Mouse (Mus musculus) neutrophil, adult 59 days (primary cell): ENCODE data around the gene Tle6. TPM values are rescaled to one million over a fixed set of nuclear protein-coding genes. Genes with fewer than 3 reads are reported as not detected.

Experiments
- total RNA-seq, 2 experiments: library from RNA; stranded (reverse); gene quantifications; 1 replicate in 1 of 2; 2 replicates in 1 of 2; pipeline ENCODE4 v1.2.4; 2023

Tle6 gene
- 1 to 10 TPM; 3.0 to 4.4 TPM for total RNA-seq

DNA sequence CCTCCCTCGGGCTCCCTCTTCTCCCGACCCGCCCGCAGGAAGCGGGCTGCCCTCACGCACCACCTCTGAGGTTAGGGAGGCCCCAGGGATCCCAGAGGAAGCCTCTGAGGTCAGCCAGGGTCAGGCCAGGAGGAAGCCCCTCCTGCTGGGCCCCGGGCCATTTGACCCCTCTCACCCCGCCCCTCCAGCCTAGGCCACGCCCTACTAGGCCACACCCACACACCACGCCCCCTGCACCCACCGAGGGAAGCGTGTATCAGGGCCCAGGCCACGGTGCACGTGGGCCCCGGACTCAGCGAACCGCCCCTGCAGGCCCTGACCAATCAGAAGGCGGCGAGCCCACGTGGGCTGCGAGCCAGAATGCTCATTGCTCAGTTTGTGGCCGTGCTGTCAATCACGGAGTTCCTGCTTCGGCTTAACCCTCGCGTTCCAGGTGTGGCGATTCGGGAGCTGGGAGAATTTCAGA lies at the start of gene Tle6:
TSS of gene Tle6 (minus strand) at position 336 of the 466 bp plus-strand sequence.

DNA sequence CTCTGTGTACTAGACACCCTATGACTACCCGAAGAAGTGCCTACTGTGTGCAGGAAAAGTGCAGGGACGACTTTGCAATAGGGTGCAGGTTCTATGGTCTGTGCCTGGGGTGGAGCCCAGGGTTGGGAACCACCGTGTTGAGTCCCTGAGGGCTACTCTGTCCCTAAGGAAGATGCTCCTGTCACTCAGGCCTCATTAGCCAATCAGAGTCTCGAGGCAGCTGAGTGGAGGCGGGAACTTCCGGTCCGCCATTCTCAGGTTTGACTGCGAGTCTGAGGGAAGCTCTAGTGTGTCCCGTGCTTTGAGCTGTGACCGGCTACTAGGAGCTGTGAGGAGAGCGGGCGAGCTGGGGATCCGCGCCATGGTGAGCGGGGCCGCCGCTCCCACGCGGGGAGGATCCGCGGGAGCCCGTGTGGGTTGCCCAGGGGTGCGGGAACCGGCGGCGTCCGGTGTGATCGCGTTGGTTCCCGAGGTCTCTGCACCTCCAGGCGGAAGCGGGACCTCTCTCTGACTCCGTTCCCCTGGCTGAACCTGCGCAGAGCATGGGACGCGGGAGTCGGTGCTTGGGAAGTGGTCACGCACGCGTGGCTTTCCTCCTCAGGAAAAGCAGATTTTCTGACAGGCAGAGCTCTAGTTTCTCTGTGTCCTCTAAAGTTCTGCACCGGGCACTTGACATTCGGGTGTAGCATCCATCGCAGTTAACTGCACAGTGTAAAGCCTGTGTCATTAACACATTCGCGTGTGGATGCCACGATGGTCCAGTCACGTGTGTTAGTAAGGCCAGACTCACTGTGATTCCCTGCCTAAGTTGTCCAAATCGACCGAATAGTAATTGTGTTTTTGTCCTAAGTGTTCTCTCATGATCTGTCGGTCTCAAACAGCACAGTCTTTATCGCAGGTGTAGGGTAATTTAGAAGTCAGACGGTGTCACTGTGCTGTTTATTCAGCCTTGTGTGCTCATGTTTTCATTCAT lies 48.2 kb upstream of the Tle6 start, which contains the start of gene Gm10778:
TSS of gene Gm10778 (plus strand) at position 257 of the 973 bp plus-strand sequence.

DNA sequence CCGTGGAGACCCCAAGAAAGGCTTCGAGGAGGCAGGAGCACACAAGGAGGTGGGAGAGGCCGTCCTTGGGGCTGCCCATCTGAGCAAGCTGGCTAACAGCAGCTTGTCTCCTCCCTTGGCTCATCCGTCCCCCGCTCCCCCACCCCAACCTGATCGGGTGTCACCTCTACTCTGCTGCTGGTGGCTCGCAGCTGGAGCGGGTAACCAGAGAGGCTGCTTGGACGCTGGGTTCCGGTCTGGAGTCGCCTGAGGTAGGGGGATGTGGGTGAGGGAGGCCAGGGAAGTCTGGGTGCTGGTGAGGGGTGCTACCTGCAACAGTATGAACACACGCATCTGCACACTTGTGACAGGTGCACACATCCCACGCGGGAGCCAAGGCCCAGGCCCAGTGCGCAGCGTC lies 27.5 kb upstream of the Tle6 start, which contains the start of gene Ankrd24:
TSS of gene Ankrd24 (plus strand) at position 151 of the 400 bp plus-strand sequence.

DNA sequence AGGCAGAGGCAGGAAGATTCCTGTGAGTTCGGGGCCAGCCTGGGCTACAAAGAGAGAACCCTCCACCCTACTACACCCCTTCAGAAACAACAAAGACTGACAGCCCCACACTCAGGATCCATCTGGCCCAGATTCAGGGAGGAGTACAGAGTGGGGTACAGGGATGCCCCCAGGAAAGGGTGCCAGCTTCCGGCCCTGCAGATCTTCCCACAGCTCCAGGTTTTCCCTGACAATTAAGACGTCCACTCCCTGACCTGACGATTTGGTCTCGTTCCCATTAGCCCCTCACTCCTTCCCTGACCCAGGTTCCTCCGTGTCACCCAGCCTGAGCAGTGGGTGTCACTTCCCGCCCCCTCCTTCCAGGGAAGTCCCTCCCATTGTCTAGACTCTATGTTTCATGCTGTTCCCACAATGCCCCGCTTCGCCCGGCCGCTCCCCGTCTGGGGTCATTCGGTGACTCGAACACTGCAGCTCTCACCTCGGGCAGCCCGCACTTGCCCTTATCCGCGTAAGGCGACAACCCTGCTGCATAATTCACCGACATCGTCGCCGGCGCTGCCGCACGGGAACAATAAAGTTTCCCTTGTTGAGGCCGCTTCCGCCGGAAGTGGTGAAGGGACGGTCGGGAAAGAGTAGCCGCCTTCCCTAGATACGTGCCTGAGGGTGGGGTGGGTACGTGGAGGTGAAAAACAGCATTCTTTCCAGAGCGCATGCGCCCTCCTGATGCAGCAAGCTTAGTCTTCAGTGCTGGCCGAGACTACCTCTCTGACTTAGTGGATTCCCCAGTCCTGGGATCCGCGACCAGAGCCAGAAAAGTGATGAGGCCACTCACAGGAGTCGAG lies 26.3 kb upstream of the Tle6 start, which contains the start of gene Sirt6:
TSS of gene Sirt6 (minus strand) at position 804 of the 842 bp plus-strand sequence.

DNA sequence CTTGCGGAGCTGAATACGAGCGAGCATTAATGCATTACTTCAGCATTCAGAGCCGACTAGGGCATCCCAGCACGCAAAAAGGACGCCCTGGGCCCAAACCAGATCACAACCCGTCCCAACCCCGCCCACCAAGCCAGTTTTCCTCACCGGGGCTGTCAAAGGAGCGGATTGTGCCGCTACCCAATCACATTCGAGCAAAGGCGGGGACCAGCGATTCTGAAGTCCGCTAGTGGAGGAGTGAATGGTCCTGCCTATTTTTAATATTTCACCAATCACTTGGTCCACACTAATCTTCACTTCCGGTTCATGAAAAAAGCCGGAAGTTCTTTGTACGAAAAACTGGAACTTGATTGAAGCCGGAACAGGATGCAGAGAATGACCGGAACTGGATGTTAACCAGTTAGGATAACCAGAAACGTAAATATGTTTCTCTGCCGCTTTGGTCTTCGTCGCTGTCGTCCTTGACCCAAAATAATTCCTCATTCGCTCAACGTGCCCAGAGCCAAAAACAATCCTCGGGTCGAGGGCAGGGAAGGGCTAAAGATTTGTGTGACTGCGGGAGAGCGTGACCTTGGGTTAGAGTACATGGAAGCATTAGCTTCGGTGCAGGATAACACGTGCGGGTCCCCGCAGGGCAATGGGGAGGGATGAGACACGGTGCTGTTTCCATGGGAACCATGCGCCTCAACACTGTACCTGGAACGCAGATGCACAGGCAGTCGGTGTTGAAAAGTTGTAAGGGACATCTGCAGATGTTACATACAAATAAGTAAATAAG lies 5.3 kb upstream of the Tle6 start, which contains the start of gene BC025920:
TSS of gene BC025920 (plus strand) at position 297 of the 778 bp plus-strand sequence.

GRCm38 (mm10) chr10:81574081-81575056 lies 26.5 kb downstream of the Tle6 start, which contains the start of gene Tle2:
Gene Tle2 (plus strand): TSS chr10:81574561.

GRCm38 (mm10) chr10:81559163-81559626 lies 41.7 kb downstream of the Tle6 start, which contains the start of gene Aes:
Gene Aes (plus strand): TSS chr10:81559488.

GRCm38 (mm10) chr10:81545161-81545747 lies 55.6 kb downstream of the Tle6 start, which contains the start of gene Gna11:
Gene Gna11 (minus strand): TSS chr10:81545190.

Other genes with a start within 250 kb of the Tle6 start
- gene Mfsd12, start 243.6 kb downstream of the Tle6 start, total RNA-seq = 10 to 100 TPM; 16.0 to 20.4 TPM
- 1 to 10 TPM; 4.5 to 5.1 TPM for gene 4930404N11Rik, start 235.3 kb downstream of the Tle6 start, total RNA-seq
- 10 to 100 TPM; 49.9 to 55.8 TPM for gene Fzr1, start 222.6 kb downstream of the Tle6 start, total RNA-seq
- gene Dohh, start 216.6 kb downstream of the Tle6 start, total RNA-seq = 10 to 100 TPM; 16.9 to 19.6 TPM
- 1 to 10 TPM in 1 of 2 experiments, under 1 TPM in 1; 0.35 to 1.0 TPM for gene Gm48551, start 216.6 kb downstream of the Tle6 start, total RNA-seq
- gene Gm48552, start 212.1 kb downstream of the Tle6 start, total RNA-seq = not detected
- 1 to 10 TPM; 5.6 to 9.3 TPM for gene Smim24, start 208.0 kb downstream of the Tle6 start, total RNA-seq
- 10 to 100 TPM; 59.7 to 65.2 TPM for gene Nfic, start 145.4 kb downstream of the Tle6 start, total RNA-seq
- gene Celf5, start 118.4 kb downstream of the Tle6 start, total RNA-seq = under 1 TPM in 1 of 2 experiments, not detected in 1; 0.46 TPM
- gene Ncln, start 104.7 kb downstream of the Tle6 start, total RNA-seq = 100 to 1,000 TPM; 112 to 133 TPM
- gene S1pr4, start 100.9 kb downstream of the Tle6 start, total RNA-seq = 10 to 100 TPM; 68.9 to 87.5 TPM
- gene Gna15, start 76.8 kb downstream of the Tle6 start, total RNA-seq = 10 to 100 TPM; 36.8 to 37.6 TPM
- gene Gna11, start 55.9 kb downstream of the Tle6 start, total RNA-seq = 10 to 100 TPM in 1 of 2 experiments, 1 to 10 TPM in 1; 9.7 to 13.9 TPM
- gene Aes, start 41.6 kb downstream of the Tle6 start, total RNA-seq = 100 to 1,000 TPM; 319 to 329 TPM
- gene Tle2, start 26.5 kb downstream of the Tle6 start, total RNA-seq = 1 to 10 TPM; 1.1 to 1.9 TPM
- 1 to 10 TPM; 1.0 to 1.3 TPM for gene BC025920, start 5.2 kb upstream of the Tle6 start, total RNA-seq
- 10 to 100 TPM; 13.2 to 14.2 TPM for gene Sirt6, start 26.7 kb upstream of the Tle6 start, total RNA-seq
- gene Ankrd24, start 27.5 kb upstream of the Tle6 start, total RNA-seq = 1 to 10 TPM; 1.1 to 1.6 TPM
- 1 to 10 TPM; 1.0 to 1.2 TPM for gene Gm10778, start 48.0 kb upstream of the Tle6 start, total RNA-seq
- gene Zfp433, start 103.8 kb upstream of the Tle6 start, total RNA-seq = 1 to 10 TPM; 3.5 to 5.1 TPM
- gene Gm3055, start 170.1 kb upstream of the Tle6 start, total RNA-seq = 1 to 10 TPM in 1 of 2 experiments, not detected in 1; 1.2 TPM
- 1 to 10 TPM in 1 of 2 experiments, under 1 TPM in 1; 0.69 to 1.5 TPM for gene Gm4767, start 211.1 kb upstream of the Tle6 start, total RNA-seq